Mouse (Mus musculus) ES-Bruce4 (cell line): Measurements from ENCODE around the gene Zfp458.

ENCODE experiments used
- CTCF ChIP-seq: IDR thresholded peaks from one replicate; pipeline ENCODE4 v1.8.1; 2011; ENCODE audit warnings: low read depth, low read length
- EP300 ChIP-seq: IDR thresholded peaks from 2 replicates; pipeline ENCODE4 v1.6.1; 2011; ENCODE audit warnings: low read depth, low read length; ENCODE audit not compliant: insufficient read depth

DNA sequence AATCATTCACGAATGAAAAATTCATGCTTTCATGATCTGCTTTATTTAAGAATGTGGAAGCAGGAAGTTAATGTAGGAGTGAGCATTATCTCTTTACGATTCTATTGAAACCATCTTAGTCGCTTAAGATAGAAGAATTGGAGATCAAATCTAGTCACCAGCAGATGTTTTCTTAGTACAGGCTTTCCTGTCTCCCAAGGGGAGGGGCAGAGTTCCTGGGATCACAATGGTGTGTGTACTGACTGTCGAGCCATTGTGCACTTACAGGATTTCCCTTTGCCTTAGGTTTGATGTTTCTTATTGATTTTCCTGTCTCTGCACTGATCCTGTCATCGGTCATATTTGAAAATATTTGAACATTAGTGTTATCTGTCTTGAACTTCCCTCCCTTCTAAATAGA lies 28.5 kb upstream of the Zfp458 start:
- no peak for TF ChIP-seq EP300
- TF ChIP-seq CTCF: no peak
